12 mouse cellular contexts compared by ENCODE assay signal in genomic region chr14:120803191-120803590, GRCm38 (mm10).
DNase-seq lines count a peak whose midpoint lies in the region; ATAC-seq and TF ChIP-seq lines count a peak whose summit lies in the region.
"Had no signal": no experiment of that assay in that cellular context is flagged by ENCODE, and none has a peak within 500 bp of the region (broad histone marks: within the 10 kb centered on the region; RNA-seq: fewer than 3 reads in every experiment).

No protein-coding gene starts in this region.

- 61% methylated on average over 6 of the region's 6 CpGs for WGBS in hindbrain, embryonic 12.5 days
- WGBS in hindbrain, embryonic 11.5 days = 65% methylated on average over 6 of the region's 6 CpGs
- WGBS in embryonic facial prominence, embryonic 13.5 days = 45% methylated on average over 6 of the region's 6 CpGs
- 71% methylated on average over 6 of the region's 6 CpGs for WGBS in hindbrain, embryonic 15.5 days

- no peak for DNase-seq in hindbrain, embryonic 11.5 days (ENCODE audit: low spot score)
- no peak for DNase-seq in frontal cortex, adult 2 months (ENCODE audit: extremely low spot score in 1 of 2, low spot score in 1 of 2)
- DNase-seq: gastrocnemius, postnatal 10 days; kidney, adult 2 months had no signal

- 0 out of 2 replicates have a peak, but pooled peaks have one; percentile 3 for TF ChIP-seq EP300 in ES-Bruce4 (IDR thresholded peaks at IDR 0.05; ENCODE audit: insufficient read depth, low read depth, low read length)

- no peak for TF ChIP-seq CTCF in ES-Bruce4 (IDR thresholded peaks at IDR 0.05; ENCODE audit: low read depth, low read length)

- no peaks in the 10 kb centered on the region for H3K27me3 ChIP-seq in hindbrain, embryonic 12.5 days
- no peaks in the 10 kb centered on the region for H3K27me3 ChIP-seq in hindbrain, embryonic 11.5 days (ENCODE audit: control insufficient read depth, insufficient read depth, low read length)
- H3K27me3 ChIP-seq in ES-Bruce4 (ENCODE audit: control insufficient read depth, insufficient read depth, low read length, poor library complexity, severe bottlenecking) = no peaks in the 10 kb centered on the region
- 0 out of 2 replicates have a peak, but pooled peaks cover 6% of the 10 kb centered on the region for H3K27me3 ChIP-seq in embryonic facial prominence, embryonic 13.5 days
- no peaks in the 10 kb centered on the region for H3K27me3 ChIP-seq in hindbrain, embryonic 15.5 days

- peak overlapping the region; percentile 39; the same call in 1 of the 2 replicates for H3K4me2 ChIP-seq in hindbrain, embryonic 12.5 days (replicated peaks)
- H3K4me2 ChIP-seq in hindbrain, embryonic 11.5 days (replicated peaks; ENCODE audit: low read depth, low read length) = no peak overlapping the region; the same call in 1 of the 2 replicates
- H3K4me2 ChIP-seq in embryonic facial prominence, embryonic 13.5 days = peak overlapping the region; percentile 43; the same call in 1 of the 2 replicates
- H3K4me2 ChIP-seq in hindbrain, embryonic 15.5 days = peak overlapping the region; percentile 36

- H3K9ac ChIP-seq in hindbrain, embryonic 12.5 days = no peak overlapping the region
- H3K9ac ChIP-seq in hindbrain, embryonic 11.5 days (ENCODE audit: low read depth, low read length) = no peak overlapping the region; the same call in 1 of the 2 replicates
- no peak overlapping the region for H3K9ac ChIP-seq in ES-Bruce4 (ENCODE audit: low read depth, poor library complexity, severe bottlenecking)
- no peak overlapping the region for H3K9ac ChIP-seq in embryonic facial prominence, embryonic 13.5 days
- no peak overlapping the region for H3K9ac ChIP-seq in hindbrain, embryonic 15.5 days
- H3K9ac ChIP-seq: liver, embryonic 12.5 days had no signal

- H3K27ac ChIP-seq in hindbrain, embryonic 12.5 days = no peak overlapping the region
- no peak overlapping the region for H3K27ac ChIP-seq in hindbrain, embryonic 11.5 days (ENCODE audit: low read depth, low read length)
- H3K27ac ChIP-seq in ES-Bruce4 (ENCODE audit: insufficient read depth, low read length) = no peak overlapping the region
- H3K27ac ChIP-seq in embryonic facial prominence, embryonic 13.5 days = no peak overlapping the region
- H3K27ac ChIP-seq in hindbrain, embryonic 15.5 days (replicated peaks) = no peak overlapping the region
- H3K27ac ChIP-seq: liver, embryonic 12.5 days; macrophage had no signal

- TF ChIP-seq POLR2A in ES-Bruce4 (IDR thresholded peaks at IDR 0.05; ENCODE audit: insufficient read depth, low read length) = no peak

- H3K4me1 ChIP-seq in hindbrain, embryonic 12.5 days = peaks cover 14% of the 10 kb centered on the region
- 0 out of 2 replicates have a peak, but pooled peaks cover 2% of the 10 kb centered on the region for H3K4me1 ChIP-seq in hindbrain, embryonic 11.5 days (replicated peaks; ENCODE audit: control insufficient read depth, insufficient read depth, low read length)
- H3K4me1 ChIP-seq in ES-Bruce4 (ENCODE audit: control insufficient read depth, insufficient read depth, low read length) = peaks cover 4% of the 10 kb centered on the region
- peaks cover 26% of the 10 kb centered on the region for H3K4me1 ChIP-seq in embryonic facial prominence, embryonic 13.5 days
- peaks cover 13% of the 10 kb centered on the region; the same call in 1 of the 2 replicates for H3K4me1 ChIP-seq in hindbrain, embryonic 15.5 days (replicated peaks)
- H3K4me1 ChIP-seq: liver, embryonic 12.5 days had no signal

- H3K36me3 ChIP-seq in hindbrain, embryonic 12.5 days = no peaks in the 10 kb centered on the region
- no peaks in the 10 kb centered on the region for H3K36me3 ChIP-seq in hindbrain, embryonic 11.5 days (ENCODE audit: control insufficient read depth, insufficient read depth, low read length)
- H3K36me3 ChIP-seq in ES-Bruce4 (ENCODE audit: control insufficient read depth, insufficient read depth, low read length, poor library complexity, severe bottlenecking) = no peaks in the 10 kb centered on the region
- no peaks in the 10 kb centered on the region for H3K36me3 ChIP-seq in embryonic facial prominence, embryonic 13.5 days
- H3K36me3 ChIP-seq in hindbrain, embryonic 15.5 days = no peaks in the 10 kb centered on the region
- H3K36me3 ChIP-seq: liver, embryonic 12.5 days had no signal

- H3K4me3 ChIP-seq in hindbrain, embryonic 12.5 days = no peak overlapping the region
- no peak overlapping the region for H3K4me3 ChIP-seq in hindbrain, embryonic 11.5 days (ENCODE audit: low read depth, low read length)
- H3K4me3 ChIP-seq in ES-Bruce4 (ENCODE audit: low read depth, low read length) = no peak overlapping the region
- H3K4me3 ChIP-seq in embryonic facial prominence, embryonic 13.5 days = no peak overlapping the region
- H3K4me3 ChIP-seq in hindbrain, embryonic 15.5 days = no peak overlapping the region
- H3K4me3 ChIP-seq: liver, embryonic 12.5 days had no signal

- no peak for ATAC-seq in hindbrain, embryonic 12.5 days (ENCODE audit: low FRiP score)
- ATAC-seq in hindbrain, embryonic 11.5 days (ENCODE audit: low FRiP score) = no peak
- ATAC-seq in embryonic facial prominence, embryonic 13.5 days (ENCODE audit: insufficient number of reproducible peaks, insufficient read depth, low FRiP score, low TSS enrichment, low read depth) = no peak
- no peak for ATAC-seq in hindbrain, embryonic 15.5 days (ENCODE audit: low FRiP score, low read depth)
- ATAC-seq in inflammation-experienced regulatory T-cells, adult 6 months = no peak
- no peak for ATAC-seq in frontal cortex, adult (ENCODE audit: low TSS enrichment)
- ATAC-seq: liver, embryonic 12.5 days had no signal

- peaks cover 4% of the 10 kb centered on the region; the same call in 1 of the 2 replicates for H3K9me3 ChIP-seq in hindbrain, embryonic 12.5 days (replicated peaks)
- no peaks in the 10 kb centered on the region for H3K9me3 ChIP-seq in hindbrain, embryonic 11.5 days (ENCODE audit: control insufficient read depth, low read length)
- H3K9me3 ChIP-seq in ES-Bruce4 (replicated peaks; ENCODE audit: control insufficient read depth, insufficient read depth, low read length, poor library complexity, severe bottlenecking) = no peaks in the 10 kb centered on the region
- no peaks in the 10 kb centered on the region for H3K9me3 ChIP-seq in embryonic facial prominence, embryonic 13.5 days
- H3K9me3 ChIP-seq in hindbrain, embryonic 15.5 days = no peaks in the 10 kb centered on the region
- H3K9me3 ChIP-seq: liver, embryonic 12.5 days had no signal
